Mouse (Mus musculus) natural killer cell, adult 2 months (primary cell): ENCODE data around the gene Acsbg1.
"Not testable (repeated sequence)": the region's sequence is repeated elsewhere in the genome, so short reads cannot be mapped to it uniquely, and the experiment has no call there.

Experiments used
- DNase-seq, 2 experiments: peaks; one replicate each; pipeline ENCODE4 v3.0.0; 2022; ENCODE audit warnings: low spot score in 2 of 2

The Acsbg1 gene

DNA sequence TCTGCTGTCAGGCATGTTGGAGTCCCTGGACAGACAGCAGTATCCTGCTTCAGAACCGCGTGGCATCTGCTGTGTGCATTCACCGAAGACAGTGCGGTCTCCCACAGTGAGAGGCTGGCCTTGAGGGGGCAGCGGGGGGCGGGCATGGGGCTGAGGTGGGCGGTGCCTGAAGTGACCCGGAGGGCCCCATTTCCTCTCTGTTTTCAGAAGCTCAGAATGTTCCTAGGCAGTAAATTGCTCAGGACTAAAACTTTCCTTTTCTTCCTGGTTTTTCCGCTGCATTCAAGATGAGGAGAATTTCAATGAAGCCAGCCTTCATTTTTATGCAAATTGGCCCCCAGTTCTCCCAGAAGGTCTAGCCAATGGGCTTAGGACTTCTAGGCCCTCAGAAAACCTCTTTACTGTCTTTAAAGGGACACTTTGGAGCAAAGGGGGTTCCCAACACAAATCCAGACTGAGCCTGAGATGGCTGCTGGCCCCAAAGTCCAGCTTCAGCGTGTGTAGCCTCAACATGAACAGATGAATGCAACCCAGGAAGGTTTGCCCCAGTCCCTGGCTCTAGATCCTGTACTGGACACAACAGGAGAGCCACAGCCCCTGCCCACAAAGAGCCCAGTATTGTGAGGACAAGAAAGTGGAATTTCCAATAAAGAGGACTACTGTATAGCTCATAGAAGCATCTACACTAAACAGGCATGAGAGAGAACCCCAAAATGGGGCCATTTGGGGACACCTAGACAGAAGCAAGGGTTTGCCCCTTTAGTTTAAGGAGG, at the start of gene Acsbg1:
Gene Acsbg1, minus strand, starts transcription at position 266 of the 773 bp plus-strand sequence.
- DNase-seq: no peak

DNA sequence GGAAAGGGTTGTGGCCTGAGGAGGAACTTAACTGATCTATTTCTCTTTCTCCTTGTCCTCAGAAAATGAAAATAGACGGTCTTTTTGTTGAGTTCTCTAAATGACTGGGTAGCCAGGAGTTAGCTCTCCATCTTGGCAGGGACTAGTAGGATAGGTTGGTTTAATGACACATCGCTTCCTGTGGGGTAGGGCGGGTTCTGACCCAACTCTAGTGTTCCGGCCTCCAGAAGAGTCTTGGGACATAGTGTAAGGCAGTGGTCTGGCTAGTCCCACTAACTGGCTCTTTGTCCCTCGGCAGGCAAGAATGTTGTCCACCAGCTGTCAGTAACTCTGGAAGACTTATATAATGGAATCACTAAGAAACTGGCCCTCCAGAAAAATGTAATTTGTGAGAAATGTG, 46.4 kb upstream of the Acsbg1 start:
- no peak for DNase-seq

DNA sequence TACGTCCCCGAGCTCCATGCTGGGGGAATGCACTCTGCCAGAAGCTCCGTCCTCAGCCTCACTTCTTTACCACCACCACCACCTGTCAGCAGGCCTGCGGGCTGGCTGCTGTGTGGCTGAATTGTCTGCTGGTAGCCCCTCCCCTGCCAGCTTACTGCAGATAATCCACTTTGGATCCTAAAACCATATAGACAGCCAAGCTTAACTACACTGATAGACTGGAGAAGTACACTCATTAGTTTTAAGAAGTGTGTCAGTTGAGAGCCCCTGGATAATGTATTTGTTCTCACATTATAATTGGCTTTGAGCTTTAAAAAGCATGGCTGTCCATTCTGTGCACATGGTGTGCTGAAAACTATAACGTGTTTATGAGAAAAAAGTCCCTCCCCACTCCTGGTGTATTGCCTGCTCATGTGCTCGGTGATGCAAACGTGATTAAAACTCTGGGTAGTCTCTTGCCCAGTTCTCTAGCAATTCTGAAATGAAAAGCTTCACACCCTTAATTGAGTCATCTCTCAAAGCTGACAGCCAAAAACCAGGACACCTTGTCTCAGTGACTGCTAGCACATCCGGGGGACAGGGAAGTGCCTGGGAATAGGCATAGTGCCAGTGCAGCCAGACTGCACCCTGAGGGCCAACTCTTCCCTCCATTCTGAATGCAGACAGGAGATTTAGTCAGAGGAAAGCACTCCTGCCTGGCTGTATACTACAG, 45.8 kb upstream of the Acsbg1 start:
- no peak for DNase-seq

DNA sequence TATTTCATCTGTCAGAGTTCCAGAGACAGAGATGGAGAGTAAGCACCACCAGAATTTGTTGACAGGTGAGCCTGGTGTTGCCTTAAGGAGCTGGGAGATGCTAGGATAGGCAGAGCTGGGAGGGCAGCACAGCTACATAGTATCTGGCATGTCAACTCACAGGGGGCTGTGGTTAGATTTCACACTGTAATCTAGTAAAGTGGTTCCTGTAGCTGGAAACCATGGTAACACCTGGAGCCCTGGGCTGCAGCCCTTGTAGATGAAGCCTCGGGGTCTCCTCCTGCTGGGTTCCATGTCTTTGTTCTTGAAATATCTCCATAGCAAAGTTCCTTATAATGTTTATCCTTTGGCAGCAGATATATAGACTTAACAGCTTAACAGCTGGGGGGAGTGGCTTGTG, 43.9 kb upstream of the Acsbg1 start:
- DNase-seq: no peak

DNA sequence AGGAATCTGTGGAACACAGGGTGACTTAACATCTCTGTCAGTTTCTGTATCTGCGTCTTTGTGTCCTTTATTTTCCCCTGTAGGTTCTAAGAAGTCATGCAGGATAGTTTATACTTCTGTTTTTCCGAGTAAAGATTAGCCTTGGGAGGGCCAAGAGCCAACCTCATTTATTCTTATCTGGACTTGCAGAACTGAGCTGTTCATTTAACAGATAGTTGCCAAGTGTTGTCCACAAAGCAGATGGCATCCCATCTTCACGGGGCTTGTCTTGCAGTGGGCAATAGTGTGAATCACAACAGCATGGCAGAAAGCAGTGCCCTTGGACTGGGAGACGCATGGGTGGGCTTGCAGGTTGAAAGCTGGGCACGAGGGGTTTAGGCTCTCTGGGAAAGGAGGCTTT, 42.7 kb upstream of the Acsbg1 start:
- no peak for DNase-seq

DNA sequence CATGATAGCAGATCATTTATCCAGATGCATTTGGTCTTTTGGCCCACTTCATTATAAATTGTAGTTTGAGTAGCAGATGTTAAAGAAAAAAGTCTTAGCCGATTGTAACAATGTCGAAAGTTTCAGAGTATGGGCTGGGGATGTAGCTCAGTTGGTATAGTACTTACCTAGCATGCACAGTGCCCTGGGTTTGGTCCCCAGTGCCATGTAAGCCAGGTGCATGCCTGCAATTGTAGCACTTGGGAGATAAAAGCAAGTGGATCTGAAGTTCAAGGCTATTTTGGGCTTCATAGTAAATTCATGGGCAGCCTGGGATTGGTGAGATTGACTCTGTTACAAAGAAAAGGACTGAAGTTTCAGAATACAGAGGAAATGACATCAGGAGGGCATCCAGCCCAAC, 40.9 kb upstream of the Acsbg1 start:
- DNase-seq: no peak

DNA sequence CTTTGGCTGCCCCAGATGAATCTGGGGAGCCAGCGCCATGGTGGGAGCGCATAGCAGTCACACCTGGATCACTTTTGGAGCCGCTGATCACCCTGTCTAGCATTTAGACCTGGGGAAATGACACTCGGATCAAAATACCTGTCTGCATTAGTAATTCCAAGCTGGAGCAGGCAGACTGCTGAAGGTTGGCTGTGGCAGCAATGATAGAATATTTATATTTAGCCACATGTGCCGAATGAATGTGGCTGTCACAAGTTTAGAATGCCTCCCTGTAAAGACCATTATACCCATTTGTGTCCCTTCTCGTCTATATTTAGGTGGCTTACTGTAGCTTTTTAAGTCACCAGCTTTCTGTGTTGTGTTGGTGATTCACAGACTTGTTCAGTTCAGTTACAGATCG, 39.1 kb upstream of the Acsbg1 start:
- no peak for DNase-seq

DNA sequence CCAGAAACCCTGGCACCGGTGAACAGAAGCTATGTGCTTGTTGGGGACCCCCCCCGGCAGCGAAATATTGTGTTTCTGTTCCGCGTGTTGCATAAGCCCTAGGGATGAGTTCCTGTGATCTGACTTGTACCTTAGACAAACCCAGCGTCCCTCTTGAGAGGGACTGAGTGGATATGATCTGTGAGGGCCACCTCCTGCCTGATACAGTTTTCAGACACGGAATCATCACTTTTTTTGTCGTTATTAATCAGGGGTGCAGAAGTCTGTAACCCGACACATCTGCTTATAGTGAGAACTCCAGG, 38.5 kb upstream of the Acsbg1 start:
- DNase-seq: peak in 1 of 2 experiments; percentile 5

DNA sequence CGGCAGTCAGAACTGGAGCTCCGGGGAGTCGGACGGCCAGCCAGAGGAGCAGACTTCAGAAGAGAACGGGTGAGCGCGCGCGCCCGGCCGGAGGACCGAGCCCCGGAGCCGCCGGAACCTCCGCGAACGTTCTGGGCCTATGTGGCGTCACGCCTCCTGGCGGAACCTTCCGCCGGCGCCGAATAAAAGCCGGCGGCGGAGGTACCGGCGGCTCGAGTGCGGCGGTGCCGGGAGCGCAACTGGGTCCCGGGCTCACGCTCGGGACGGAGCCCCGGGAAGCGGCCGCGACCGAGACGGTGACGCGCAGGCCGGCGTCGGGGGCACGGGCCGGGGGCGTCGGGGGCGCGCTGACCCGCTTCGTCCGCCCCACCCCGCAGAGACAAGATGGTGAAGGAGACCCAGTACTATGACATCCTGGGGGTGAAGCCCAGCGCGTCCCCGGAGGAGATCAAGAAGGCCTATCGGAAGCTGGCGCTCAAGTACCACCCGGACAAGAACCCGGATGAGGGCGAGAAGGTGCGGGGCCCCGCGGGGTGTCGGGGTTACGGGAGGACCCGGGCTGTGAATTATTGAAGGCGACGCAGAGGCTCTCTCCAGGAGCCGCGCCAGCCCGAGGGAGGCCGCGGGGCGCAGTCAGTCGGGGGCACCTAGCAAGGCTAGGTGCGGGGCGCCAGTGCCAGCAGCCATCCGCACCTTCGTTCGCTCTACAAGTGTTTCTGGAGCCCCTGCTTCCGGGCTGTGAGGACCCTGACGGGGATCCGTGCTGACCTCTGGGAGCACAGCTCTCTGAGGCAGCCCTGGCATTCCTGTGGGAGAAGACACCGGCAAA, 37.9 kb upstream of the Acsbg1 start:
- DNase-seq: peak; percentile 57 to 63

DNA sequence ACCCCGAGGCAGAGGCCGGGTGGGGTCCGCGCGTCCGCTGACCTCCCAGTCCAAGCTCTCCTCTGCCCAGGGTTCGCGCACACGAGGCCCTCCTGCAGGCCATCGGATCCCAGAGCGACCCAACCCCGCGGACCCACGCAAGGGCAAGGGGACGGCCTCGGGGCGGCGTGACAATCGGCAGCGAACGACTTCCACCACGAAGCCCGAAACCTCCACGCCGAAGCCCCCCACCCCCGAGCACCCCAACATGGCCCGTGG, 37.3 kb upstream of the Acsbg1 start:
- no peak for DNase-seq

DNA sequence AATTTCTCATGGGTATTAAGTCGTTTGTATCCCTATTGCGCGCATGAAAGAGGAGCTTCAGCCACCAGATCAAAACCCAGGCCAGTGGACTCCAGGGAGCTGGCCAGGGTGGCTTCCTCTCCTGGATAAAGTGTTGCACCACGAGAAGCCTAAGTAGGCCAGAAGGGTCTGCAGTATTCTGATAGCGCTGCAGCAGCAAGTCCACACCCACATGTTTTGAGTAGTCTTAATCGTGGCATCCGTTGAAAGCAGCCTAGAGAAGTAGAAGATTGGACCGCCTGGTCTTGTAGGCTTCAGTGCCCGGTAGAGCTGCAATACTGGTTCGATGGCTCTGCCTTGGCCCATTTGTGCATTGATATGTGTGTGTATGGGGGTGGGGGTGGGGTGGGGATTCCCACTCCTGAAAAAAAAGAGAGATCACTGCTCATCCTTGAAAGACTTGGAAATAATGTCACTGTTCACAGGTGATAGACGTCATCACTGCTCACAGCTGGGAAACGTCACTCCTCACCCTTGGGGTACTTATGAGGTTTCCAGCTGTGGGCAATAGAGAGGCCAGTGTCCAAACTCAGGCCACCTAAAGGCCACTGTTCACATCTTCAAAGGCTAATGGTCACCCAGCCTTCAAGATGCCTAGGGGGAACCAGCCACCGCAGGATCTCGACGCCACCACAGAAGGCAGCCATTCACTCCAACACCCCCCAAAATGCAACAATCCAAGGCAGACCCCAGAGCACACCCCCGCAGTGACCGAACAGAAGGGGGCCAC, 36.8 kb upstream of the Acsbg1 start, which contains the start of gene Dnaja4:
Gene Dnaja4, plus strand, starts transcription at position 556 of the 769 bp plus-strand sequence.
- DNase-seq: no peak

DNA sequence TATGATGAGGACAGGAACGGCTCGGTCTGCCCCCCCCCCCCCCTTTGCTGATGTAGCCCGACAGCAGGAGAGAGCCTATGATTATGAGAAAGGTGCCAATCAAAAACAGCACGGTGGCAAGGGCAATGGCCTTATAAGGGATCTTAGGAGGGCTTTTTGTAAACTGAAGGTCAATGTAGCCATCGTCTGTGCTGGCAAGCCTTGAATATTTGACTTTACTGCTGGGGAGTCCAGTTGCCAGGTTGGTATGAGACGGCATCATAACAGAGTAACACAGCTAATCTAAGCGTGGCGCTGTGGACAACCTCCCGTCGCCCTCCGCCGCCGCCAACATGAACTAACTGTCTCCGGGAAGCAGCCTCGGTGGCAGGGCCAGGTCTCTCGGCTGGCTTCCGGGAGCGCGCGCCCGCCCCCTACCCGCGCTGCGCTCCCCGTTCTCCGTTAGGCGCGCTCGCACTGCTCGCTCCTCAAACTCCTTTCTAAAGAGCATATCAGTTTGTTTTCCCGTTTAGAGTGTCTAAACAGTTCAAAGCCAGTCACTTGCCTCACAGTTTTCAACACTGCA, 29.7 kb upstream of the Acsbg1 start:
- DNase-seq: not testable (repeated sequence)

DNA sequence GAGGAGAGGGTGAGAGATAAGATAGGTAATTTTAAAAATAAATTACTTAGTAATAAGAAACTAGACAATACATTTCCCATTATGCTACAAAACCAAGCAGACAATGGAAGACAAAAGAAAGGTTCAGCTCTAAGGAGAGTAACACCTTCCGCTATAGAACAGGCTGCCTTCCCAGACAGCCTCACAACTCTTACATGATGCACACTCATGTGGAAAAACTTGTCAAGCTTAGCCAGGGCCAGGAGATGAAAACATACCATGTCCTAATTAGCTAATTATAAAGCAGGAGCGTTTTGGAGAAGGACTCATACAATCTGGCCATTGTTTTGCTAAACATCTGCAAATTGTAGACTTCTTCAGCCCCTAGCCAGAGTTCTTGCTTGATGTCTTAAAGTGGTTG, 29.0 kb upstream of the Acsbg1 start:
- not testable (repeated sequence) for DNase-seq

DNA sequence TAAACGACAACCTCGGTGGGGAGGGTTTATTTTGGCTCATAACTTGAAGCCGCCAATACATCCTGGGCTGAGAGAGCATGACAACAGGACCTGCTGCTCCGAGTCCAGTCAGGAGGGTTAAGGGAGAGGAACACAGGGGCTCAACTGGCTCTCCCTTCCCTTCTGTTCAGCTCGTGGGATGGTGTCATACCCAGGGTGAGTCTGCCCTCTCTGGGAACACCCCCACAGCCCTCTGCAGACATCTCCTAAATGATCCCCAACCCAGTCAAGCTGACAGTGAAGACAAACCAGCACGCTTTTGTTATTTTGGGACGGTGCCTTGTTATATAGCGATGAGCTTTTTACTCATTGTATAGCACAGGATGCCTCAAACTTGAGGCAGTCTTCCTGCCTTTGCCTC, 27.8 kb upstream of the Acsbg1 start:
- DNase-seq: no peak

DNA sequence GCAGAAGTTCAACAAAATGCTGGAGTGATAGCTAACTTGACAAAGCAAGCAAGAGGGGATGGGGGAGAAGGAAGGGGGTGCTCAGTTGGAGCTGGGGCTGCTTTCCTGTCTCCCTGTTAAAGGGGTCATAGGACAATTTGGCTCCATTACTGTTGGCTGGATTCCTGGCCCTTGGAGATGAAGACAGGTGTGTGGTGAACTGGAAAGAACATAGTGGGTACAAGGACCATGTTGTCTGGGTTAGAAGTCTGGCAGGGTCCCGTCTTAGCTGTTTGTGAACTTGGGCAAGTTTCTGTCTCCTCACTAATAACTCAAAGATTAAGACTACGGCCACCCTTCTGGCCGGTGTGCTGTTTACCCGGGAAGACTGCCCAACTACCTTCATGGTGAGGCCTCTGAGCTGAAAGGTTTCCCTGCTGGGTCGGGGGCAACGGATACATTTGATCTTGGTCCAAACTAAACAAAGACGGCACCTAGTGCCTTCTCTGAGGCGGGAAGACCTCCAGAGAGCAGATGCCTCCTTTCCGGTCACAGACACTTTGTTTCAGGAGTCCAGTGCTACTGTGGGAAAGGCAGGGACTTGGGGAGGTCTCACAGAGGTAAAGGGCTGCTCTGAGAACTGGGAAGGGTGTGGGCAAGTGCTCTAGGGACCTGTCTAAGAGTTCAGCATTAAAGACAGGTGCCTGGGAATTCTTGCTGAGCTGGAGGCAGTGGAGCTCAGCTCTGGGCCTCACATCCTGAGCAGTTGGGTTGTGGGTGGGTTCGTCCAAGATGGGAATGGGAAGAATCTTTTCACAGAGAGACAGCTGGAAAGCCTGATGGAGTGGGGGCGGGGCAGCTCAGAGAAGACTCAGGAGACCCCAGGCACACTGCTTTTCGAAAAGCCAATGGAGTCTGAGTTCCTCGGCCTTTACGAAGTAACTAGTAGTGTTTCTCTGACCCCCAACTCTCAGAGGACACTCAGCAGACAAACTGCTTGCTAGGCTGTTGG, 25.9 kb upstream of the Acsbg1 start:
- no peak for DNase-seq

DNA sequence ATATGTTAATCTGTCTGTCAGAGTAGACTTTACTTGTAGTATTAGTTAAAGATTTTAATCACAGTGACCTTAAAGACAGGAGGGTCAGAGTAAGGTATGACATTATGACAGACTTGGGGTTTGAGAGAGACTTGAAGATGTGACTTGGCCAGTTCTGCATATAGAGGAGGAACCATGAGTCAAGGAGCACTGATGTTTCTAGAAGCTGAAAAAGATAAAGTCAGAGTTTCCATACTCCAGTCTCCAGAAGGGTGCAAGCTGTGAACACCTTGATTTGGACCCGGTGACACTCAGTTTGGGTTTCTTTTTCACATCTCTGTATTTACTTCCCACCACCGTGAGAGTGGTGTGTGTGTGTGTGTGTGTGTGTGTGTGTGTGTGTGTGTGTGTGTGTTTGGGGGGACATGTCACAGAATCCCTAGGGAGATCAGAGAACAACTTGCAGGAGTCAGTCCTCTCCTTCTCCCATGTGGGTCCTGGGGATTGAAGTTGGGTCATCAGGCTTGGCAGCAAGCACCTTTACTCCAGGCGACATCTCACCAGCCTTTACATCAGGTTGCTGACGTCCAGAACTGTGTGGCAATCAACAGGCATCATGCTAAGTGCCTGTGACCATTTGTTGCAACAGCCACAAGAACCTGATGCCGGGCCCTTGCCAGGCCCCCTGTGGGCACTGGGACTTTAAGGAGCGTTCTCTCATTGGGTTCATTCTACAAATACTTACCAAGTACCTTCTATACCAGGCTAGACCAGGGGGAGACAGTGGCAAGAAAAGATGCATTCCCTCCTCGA, 22.3 kb upstream of the Acsbg1 start:
- no peak for DNase-seq

DNA sequence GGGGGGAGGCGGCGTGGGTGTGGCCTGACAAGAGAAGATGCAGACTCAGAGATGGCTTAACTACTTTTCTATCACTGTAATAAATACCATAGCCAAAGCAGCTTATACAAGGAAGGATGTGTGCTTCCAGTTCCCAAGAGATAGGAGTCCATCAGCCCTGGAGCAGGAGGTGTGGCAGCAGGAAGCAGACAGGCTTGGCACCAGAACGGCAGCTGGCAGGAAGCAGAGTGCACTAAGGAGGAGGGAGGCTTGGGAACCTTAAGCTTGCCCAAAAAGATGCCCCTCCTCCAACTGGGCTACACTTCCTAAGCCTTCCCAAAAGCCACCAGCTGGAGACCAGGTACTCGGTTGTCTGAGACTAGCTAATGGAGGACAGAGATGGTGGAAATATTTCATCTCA, 21.2 kb upstream of the Acsbg1 start:
- no peak for DNase-seq

DNA sequence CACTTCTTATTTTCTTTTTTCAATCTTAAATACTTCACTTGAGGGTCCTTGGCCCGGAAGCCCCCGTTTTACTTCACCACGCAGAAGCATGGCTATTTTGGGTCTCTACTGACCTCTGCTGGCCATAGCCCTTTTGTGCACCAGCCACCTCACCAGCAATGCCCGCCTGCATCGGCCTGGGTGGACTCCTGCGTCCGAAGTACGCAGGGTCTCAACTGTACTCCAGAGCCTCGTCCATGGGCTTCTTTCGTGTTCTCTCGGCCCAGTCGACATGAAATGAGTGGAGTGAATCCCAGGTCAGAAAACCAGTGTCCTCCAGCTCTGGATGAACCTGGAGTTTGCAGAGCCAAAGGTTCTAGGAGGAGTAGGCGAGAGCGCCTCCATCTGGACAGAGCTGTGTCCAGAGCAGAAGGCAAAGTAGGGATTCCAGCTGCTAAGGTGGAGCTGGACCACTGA, 14.9 kb upstream of the Acsbg1 start:
- DNase-seq: peak; percentile 57 to 60

DNA sequence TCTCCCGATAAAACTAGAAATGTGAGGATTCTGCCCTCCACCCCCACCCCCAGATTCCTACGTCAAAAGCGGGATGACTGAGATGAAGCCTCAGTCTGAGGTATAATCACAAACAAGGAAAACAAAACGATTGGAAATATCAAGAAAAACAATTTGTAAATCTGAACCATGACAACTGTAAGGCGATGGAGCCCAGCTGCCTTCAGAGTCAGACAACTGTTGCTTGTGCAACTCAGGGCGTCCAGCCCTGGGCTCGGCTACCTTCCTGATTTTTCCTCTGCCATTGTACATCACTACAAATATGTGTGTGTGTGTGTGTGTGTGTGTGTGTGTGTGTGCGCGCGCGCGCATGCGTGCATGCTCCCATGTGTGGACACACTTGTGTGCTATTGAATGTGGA, 12.2 kb upstream of the Acsbg1 start:
- no peak for DNase-seq

DNA sequence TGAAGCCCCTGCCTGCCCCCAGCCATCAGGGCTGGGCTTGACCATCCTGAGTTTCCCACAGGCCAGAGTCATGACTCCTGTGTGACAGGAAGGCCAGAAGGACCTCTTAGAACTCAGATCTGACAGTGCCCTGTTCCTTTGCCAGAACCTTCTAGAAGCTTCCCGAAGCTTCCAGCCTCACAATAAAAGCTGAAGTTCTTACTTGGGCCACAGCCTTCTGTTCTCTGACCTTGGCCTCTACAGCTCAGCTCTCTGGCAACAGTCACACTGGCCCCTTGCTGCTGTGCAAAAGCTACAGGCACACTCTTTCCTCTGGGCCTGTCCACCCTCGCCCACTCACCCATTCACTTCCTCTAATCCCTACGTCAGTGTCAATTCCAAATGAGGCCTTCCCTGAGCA, 10.3 kb upstream of the Acsbg1 start:
- no peak for DNase-seq
